Mouse (Mus musculus): ENCODE measurements around the gene Rsg1.

Gene Rsg1

GRCm38 (mm10) chr4:141213770-141214336 is at the start of gene Rsg1:
Gene Rsg1, plus strand, starts transcription at chr4:141213956.
- in situ Hi-C loops (cut with MboI, MseI) = loop anchor here (5.0 kb wide), 1 partner anchor 77 kb away; the partner anchor contains the start of gene Szrd1

GRCm38 (mm10) chr4:141165744-141166292 is 47.9 kb upstream of the Rsg1 start:
- in situ Hi-C loops (cut with MboI, MseI) = no loop called here

GRCm38 (mm10) chr4:141167156-141167555 is 46.6 kb upstream of the Rsg1 start:
- in situ Hi-C loops (cut with MboI, MseI) = no loop called here

- in situ Hi-C loops (cut with MboI, MseI) = no loop called here
These were observed 41.6 kb upstream of the Rsg1 start for GRCm38 (mm10) chr4:141172121-141172520.

- in situ Hi-C loops (cut with MboI, MseI) = no loop called here
These were observed 38.0 kb upstream of the Rsg1 start for GRCm38 (mm10) chr4:141175783-141176182.

- in situ Hi-C loops (cut with MboI, MseI) = no loop called here
These were observed 37.4 kb upstream of the Rsg1 start for GRCm38 (mm10) chr4:141176328-141176838.

GRCm38 (mm10) chr4:141178500-141178899 is 35.3 kb upstream of the Rsg1 start:
- in situ Hi-C loops (cut with MboI, MseI) = no loop called here

GRCm38 (mm10) chr4:141180831-141181230 is 32.9 kb upstream of the Rsg1 start:
- in situ Hi-C loops (cut with MboI, MseI) = no loop called here

- in situ Hi-C loops (cut with MboI, MseI) = no loop called here
These were observed 31.8 kb upstream of the Rsg1 start for GRCm38 (mm10) chr4:141181981-141182380.

- in situ Hi-C loops (cut with MboI, MseI) = no loop called here
These were observed 29.8 kb upstream of the Rsg1 start for GRCm38 (mm10) chr4:141183932-141184331.

- in situ Hi-C loops (cut with MboI, MseI) = no loop called here
These were observed 29.3 kb upstream of the Rsg1 start for GRCm38 (mm10) chr4:141184426-141184825.

GRCm38 (mm10) chr4:141186923-141187836 is 26.6 kb upstream of the Rsg1 start:
- in situ Hi-C loops (cut with MboI, MseI) = no loop called here

GRCm38 (mm10) chr4:141191294-141191693 is 22.5 kb upstream of the Rsg1 start:
- in situ Hi-C loops (cut with MboI, MseI) = no loop called here

- in situ Hi-C loops (cut with MboI, MseI) = no loop called here
These were observed 19.2 kb upstream of the Rsg1 start for GRCm38 (mm10) chr4:141194553-141194952.

GRCm38 (mm10) chr4:141196981-141197685 is 16.6 kb upstream of the Rsg1 start:
- in situ Hi-C loops (cut with MboI, MseI) = no loop called here

GRCm38 (mm10) chr4:141197686-141198035 is 16.1 kb upstream of the Rsg1 start:
- in situ Hi-C loops (cut with MboI, MseI) = no loop called here

GRCm38 (mm10) chr4:141200906-141201305 is 12.8 kb upstream of the Rsg1 start:
- in situ Hi-C loops (cut with MboI, MseI) = no loop called here

GRCm38 (mm10) chr4:141202192-141202591 is 11.6 kb upstream of the Rsg1 start:
- in situ Hi-C loops (cut with MboI, MseI) = no loop called here

- in situ Hi-C loops (cut with MboI, MseI) = no loop called here
These were observed 9.1 kb upstream of the Rsg1 start for GRCm38 (mm10) chr4:141204580-141205061.

GRCm38 (mm10) chr4:141207081-141207480 is 6.7 kb upstream of the Rsg1 start:
- in situ Hi-C loops (cut with MboI, MseI) = no loop called here

- in situ Hi-C loops (cut with MboI, MseI) = loop anchor here (5.0 kb wide), 1 partner anchor 73 kb away; the partner anchor contains the start of gene Szrd1
These were observed 3.1 kb upstream of the Rsg1 start for GRCm38 (mm10) chr4:141210524-141211219.
